Mouse (Mus musculus) midbrain, embryonic 12.5 days (tissue): ENCODE measurements around the gene Xpr1. TPM values are rescaled to one million over a fixed set of nuclear protein-coding genes. Genes with fewer than 3 reads are reported as not detected.
A peak's percentile ranks its signal among the peaks of the same experiment; 100 is the strongest.
"Not testable (repeated sequence)": the region's sequence is repeated elsewhere in the genome, so short reads cannot be mapped to it uniquely, and the experiment has no call there.

Experiments used
- ATAC-seq: fragments of 200-750 bp; cut with Nextera tagmentation; 2 replicates; pipeline ENCODE4 v1.8.0; 2017; ENCODE audit warnings: low read depth, moderate TSS enrichment, moderate library complexity; ENCODE audit not compliant: low FRiP score
- H3K27ac ChIP-seq: fragments of 300-500 bp; sonication (generic); replicated peaks from 2 replicates; pipeline ENCODE4 v1.5.1; 2016; ENCODE audit warnings: mild to moderate bottlenecking
- H3K27me3 ChIP-seq: fragments of 300-500 bp; sonication (generic); 2 replicates; pipeline ENCODE4 v1.6.1; 2016; ENCODE audit warnings: mild to moderate bottlenecking
- H3K36me3 ChIP-seq: fragments of 300-500 bp; sonication (generic); 2 replicates; pipeline ENCODE4 v1.6.1; 2016
- H3K4me1 ChIP-seq: fragments of 300-500 bp; sonication (generic); 2 replicates; pipeline ENCODE4 v1.6.1; 2016
- H3K4me2 ChIP-seq: fragments of 300-500 bp; sonication (generic); replicated peaks from 2 replicates; pipeline ENCODE4 v1.6.1; 2016; ENCODE audit warnings: mild to moderate bottlenecking, moderate library complexity
- H3K4me3 ChIP-seq: fragments of 300-500 bp; sonication (generic); 2 replicates; pipeline ENCODE4 v1.5.1; 2016; ENCODE audit warnings: mild to moderate bottlenecking
- H3K9ac ChIP-seq: fragments of 300-500 bp; sonication (generic); replicated peaks from 2 replicates; pipeline ENCODE4 v1.6.1; 2016; ENCODE audit warnings: mild to moderate bottlenecking, moderate library complexity
- H3K9me3 ChIP-seq: fragments of 300-500 bp; sonication (generic); 2 replicates; pipeline ENCODE4 v1.6.1; 2016; ENCODE audit warnings: mild to moderate bottlenecking
- WGBS: fragments of 180-500 bp; shearing (Covaris S2); methylation state at CpG from one replicate; pipeline ENCODE4 v1.1.7; 2016; 5-methylcytosine and 5-hydroxymethylcytosine counted together
- polyA plus RNA-seq: library from polyadenylated mRNA; unstranded; fragments of >200 nt; fragmentation: Nextera tagmentation; extraction: Ambion mirVana; gene quantifications from 2 replicates; pipeline ENCODE4 v1.2.1, GENCODE M21; 2016

Xpr1 gene
- polyA plus RNA-seq, 1 experiment from 2014 or later, result 34.1 TPM

DNA sequence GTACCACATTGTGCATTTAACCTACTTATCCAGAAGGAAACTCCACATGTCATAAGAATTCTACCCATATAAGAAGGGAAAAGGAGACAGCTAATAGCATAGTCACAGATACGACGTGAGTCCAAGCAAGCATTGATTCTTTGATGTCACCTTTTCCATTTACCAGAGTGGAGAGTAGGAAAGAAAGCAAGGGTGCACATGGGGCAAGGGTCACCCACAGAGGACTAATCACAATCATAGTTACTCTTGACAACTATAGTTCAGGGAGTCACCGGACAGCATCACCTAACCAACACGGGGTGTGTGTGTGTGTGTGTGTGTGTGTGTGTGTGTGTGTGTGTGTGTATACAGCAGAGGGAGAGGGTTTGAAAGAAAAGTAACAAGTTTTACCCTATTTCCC is 141.4 kb downstream of the Xpr1 start:
- H3K4me1 ChIP-seq, result no peaks in the 10 kb centered on the region
- WGBS, result 81% methylated on average over 4 of the region's 4 CpGs
- H3K27ac ChIP-seq, result no peak overlapping the region
- no peaks in the 10 kb centered on the region for H3K27me3 ChIP-seq
- no peaks in the 10 kb centered on the region for H3K36me3 ChIP-seq
- no peak overlapping the region for H3K4me3 ChIP-seq
- ATAC-seq, result no peak
- H3K9ac ChIP-seq, result no peak overlapping the region
- no peak overlapping the region for H3K4me2 ChIP-seq
- H3K9me3 ChIP-seq, result no peaks in the 10 kb centered on the region

- Histone ChIP-seq H3K36me3 (no peaks in the 10 kb centered on the region), H3K9me3 (no peaks in the 10 kb centered on the region), H3K27me3 (no peaks in the 10 kb centered on the region), H3K4me2 (no peak overlapping the region), H3K4me3 (no peak overlapping the region), H3K27ac (no peak overlapping the region), H3K9ac (no peak overlapping the region), H3K4me1 (no peaks in the 10 kb centered on the region)
- WGBS, result 89% methylated on average over 3 of the region's 3 CpGs
- ATAC-seq, result no peak
These were observed 142.2 kb downstream of the Xpr1 start for GRCm38 (mm10) chr1:155274976-155275375.

DNA sequence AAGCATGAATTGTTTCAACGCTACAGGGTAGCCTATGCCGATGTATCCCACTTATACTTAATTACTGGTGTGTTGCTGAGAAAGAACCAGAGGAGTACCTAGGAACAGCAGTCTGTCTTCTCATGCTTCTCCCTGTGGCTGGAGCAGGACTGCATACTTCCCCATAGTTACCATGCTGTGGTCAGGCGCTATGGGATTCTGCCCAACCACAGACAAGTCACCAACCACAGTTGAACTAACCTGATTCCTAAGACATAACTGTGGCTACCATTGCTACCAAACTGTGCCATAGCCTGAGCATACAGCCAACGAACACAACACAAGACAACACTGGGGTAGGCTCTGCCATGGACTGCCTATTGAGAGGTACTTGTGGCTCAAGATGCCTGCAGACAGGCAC is 144.3 kb downstream of the Xpr1 start:
- Histone ChIP-seq H3K4me1 (no peaks in the 10 kb centered on the region), H3K27me3 (no peaks in the 10 kb centered on the region), H3K9ac (no peak overlapping the region), H3K9me3 (no peaks in the 10 kb centered on the region), H3K4me3 (no peak overlapping the region), H3K27ac (no peak overlapping the region), H3K36me3 (no peaks in the 10 kb centered on the region), H3K4me2 (no peak overlapping the region)
- ATAC-seq, result no peak
- WGBS, result 95% methylated on average over 4 of the region's 4 CpGs

DNA sequence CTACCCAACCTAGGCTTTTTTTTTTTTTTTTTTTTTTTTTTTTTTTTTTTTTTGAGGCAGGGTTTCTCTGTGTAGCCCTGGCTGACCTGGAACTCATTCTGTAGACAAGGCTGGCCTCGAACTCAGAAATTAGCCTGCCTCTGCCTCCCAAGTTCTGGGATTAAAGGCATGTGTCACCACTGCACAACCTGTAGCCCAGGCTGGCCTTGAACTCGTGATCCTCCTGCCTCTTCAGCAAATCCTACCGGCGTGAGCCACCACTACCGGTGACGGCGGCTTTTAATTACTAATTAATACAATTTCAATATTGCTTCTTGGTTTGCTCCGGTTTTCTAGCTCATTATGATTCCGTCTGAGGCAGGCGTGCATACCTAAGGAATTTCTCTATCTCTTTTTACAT is 154.7 kb downstream of the Xpr1 start:
- H3K36me3 ChIP-seq, H3K4me2 ChIP-seq, H3K4me1 ChIP-seq, H3K9ac ChIP-seq, H3K9me3 ChIP-seq, H3K4me3 ChIP-seq, ATAC-seq, H3K27me3 ChIP-seq, H3K27ac ChIP-seq: not testable (repeated sequence)
- 92% methylated on average over 10 of the region's 10 CpGs for WGBS

- Histone ChIP-seq H3K27me3 (no peaks in the 10 kb centered on the region), H3K9ac (no peak overlapping the region), H3K36me3 (no peaks in the 10 kb centered on the region), H3K4me3 (no peak overlapping the region), H3K4me1 (peaks cover 4% of the 10 kb centered on the region; the same call in 1 of the 2 replicates), H3K4me2 (no peak overlapping the region), H3K27ac (no peak overlapping the region), H3K9me3 (no peaks in the 10 kb centered on the region)
- 84% methylated on average over 8 of the region's 8 CpGs for WGBS
- no peak for ATAC-seq
These were observed 162.9 kb downstream of the Xpr1 start for GRCm38 (mm10) chr1:155254309-155254708.

GRCm38 (mm10) chr1:155253126-155253525 is 164.1 kb downstream of the Xpr1 start:
- H3K27ac ChIP-seq, result 0 out of 2 replicates have a peak overlapping the region, but pooled peaks have one; percentile 6
- no peak overlapping the region for H3K4me3 ChIP-seq
- no peaks in the 10 kb centered on the region for H3K9me3 ChIP-seq
- H3K36me3 ChIP-seq, result no peaks in the 10 kb centered on the region
- H3K4me2 ChIP-seq, result no peak overlapping the region
- H3K9ac ChIP-seq, result no peak overlapping the region
- no peak for ATAC-seq
- H3K4me1 ChIP-seq, result peaks cover 4% of the 10 kb centered on the region; the same call in 1 of the 2 replicates
- H3K27me3 ChIP-seq, result no peaks in the 10 kb centered on the region
- 76% methylated on average over 12 of the region's 12 CpGs for WGBS

DNA sequence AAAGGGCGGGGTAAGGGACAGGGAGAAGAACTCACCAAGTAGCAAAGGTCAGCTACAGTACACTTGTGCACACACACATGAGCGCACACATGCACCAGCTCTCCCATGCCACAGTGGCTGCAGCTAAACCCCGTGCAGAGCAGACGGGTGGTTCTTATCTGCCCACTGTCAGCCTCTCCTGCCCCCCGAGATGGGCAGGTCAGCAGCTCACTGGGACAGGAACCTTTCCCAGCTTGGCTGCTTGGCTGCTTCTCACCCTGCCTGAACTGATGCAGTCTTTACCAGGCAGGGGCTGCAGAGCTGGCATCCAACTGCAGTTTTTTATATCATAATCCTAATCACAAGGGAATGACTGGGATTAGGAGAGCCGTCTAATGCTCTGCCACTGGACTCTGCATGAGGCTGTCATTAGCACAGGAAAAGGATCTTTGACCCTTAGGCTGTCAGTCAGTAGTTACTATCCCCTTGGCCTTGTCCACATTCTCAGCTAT is 164.5 kb downstream of the Xpr1 start:
- 47% methylated on average over 6 of the region's 6 CpGs for WGBS
- no peak overlapping the region for H3K4me3 ChIP-seq

DNA sequence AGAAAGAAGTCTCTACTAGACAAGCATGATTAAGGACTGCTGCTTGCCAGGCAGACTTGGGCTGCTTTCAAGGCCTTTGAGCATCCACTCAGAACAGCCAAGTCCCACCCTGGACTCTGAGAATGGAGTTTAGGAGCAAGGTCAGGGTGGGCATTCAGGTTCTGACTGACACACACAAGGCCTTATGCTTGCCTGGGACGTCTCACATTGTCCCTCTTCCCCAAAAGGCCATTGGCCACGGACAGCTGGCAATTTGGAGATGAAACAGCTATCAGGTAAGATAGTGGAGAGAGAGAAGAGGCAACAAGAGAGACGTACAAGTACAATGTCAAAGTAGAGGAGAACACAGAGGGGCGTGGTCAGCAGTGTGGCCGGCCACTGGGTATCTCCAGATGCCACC is 165.6 kb downstream of the Xpr1 start:
- Histone ChIP-seq H3K27me3 (no peaks in the 10 kb centered on the region), H3K4me3 (no peak overlapping the region), H3K4me2 (no peak overlapping the region), H3K27ac (no peak overlapping the region), H3K36me3 (no peaks in the 10 kb centered on the region), H3K4me1 (peaks cover 4% of the 10 kb centered on the region; the same call in 1 of the 2 replicates), H3K9ac (no peak overlapping the region), H3K9me3 (no peaks in the 10 kb centered on the region)
- 79% methylated on average over 5 of the region's 5 CpGs for WGBS
- no peak for ATAC-seq

More for the DNA sequence above, 164.5 kb downstream of the Xpr1 start:
- Histone ChIP-seq H3K4me1 (peaks cover 4% of the 10 kb centered on the region; the same call in 1 of the 2 replicates), H3K36me3 (no peaks in the 10 kb centered on the region), H3K4me2 (no peak overlapping the region), H3K27ac (no peak overlapping the region), H3K9me3 (no peaks in the 10 kb centered on the region), H3K27me3 (no peaks in the 10 kb centered on the region), H3K9ac (no peak overlapping the region)
- ATAC-seq, result no peak

GRCm38 (mm10) chr1:155250531-155251135 is 166.6 kb downstream of the Xpr1 start:
- no peaks in the 10 kb centered on the region for H3K9me3 ChIP-seq
- no peak overlapping the region for H3K27ac ChIP-seq
- peaks cover 6% of the 10 kb centered on the region for H3K27me3 ChIP-seq
- no peak overlapping the region for H3K9ac ChIP-seq
- 41% methylated on average over 4 of the region's 4 CpGs for WGBS
- no peak overlapping the region for H3K4me2 ChIP-seq
- H3K4me1 ChIP-seq, result peaks cover 4% of the 10 kb centered on the region; the same call in 1 of the 2 replicates
- no peak for ATAC-seq
- H3K4me3 ChIP-seq, result no peak overlapping the region
- H3K36me3 ChIP-seq, result no peaks in the 10 kb centered on the region

DNA sequence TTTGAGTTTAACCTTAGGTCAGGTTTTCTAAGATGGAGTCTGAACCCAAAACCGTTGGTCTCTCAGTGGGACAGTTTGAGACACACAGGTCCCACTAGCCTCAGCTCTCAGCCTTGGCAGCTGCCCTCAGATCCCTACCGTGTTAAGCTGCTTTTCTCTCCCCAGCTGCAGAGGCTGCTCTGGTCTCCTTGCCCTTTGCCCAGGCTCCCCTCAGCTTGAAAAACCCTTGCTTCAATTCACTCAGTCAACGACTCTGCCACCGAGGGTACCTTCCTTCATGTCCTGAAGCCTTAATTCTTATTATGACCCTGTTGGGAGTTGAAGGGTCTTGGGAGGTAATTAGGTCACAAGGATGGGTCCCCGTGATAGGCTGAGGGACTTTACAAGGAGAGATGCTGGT is 167.3 kb downstream of the Xpr1 start:
- H3K4me2 ChIP-seq, result no peak overlapping the region
- no peaks in the 10 kb centered on the region for H3K36me3 ChIP-seq
- no peak overlapping the region for H3K9ac ChIP-seq
- H3K27me3 ChIP-seq, result peaks cover 14% of the 10 kb centered on the region
- no peak overlapping the region for H3K27ac ChIP-seq
- no peaks in the 10 kb centered on the region for H3K9me3 ChIP-seq
- no peak for ATAC-seq
- H3K4me3 ChIP-seq, result no peak overlapping the region
- H3K4me1 ChIP-seq, result peaks cover 4% of the 10 kb centered on the region; the same call in 1 of the 2 replicates
- 34% methylated on average over 5 of the region's 5 CpGs for WGBS

DNA sequence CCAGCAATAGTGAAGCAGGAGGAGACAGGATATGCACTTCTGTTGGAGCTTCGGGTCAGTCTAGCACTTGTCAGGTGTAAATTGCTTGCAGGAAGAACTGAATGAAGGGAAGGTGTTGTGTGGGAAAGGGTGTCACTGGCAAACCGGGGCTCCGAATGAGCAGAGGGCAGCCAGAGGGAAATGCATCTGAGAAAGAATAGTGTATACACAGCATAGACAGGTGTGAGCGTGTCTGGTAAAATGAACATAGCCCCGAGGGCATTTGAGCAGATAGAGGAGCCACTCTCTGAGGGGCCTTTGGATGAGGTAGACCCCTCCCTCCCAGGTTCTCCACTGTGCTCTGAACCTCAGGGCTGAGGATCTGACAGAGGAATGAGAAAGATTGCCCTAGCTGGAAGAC is 169.2 kb downstream of the Xpr1 start:
- ATAC-seq, result no peak
- WGBS, result 80% methylated on average over 5 of the region's 5 CpGs
- no peak overlapping the region for H3K9ac ChIP-seq

DNA sequence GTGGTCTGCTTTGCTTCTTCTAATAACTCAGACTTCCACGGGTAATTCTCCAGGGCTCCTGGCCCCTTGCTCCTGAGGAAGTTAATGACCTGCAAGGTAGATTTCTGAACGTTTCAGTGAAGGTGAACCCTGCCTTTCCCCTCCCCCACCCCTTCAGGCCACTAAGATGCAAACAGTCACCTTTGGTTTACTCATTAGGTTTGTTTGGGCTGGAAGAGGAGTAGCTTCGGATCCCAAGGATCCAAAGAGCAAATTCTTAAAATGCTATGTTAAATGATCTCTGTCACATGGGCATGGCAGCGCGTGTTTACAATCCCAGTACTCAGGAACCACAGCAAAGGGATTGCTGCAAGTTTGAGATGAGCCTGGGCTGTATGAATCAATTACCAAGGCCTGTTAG is 169.8 kb downstream of the Xpr1 start:
- Histone ChIP-seq H3K27me3 (peaks cover 28% of the 10 kb centered on the region), H3K27ac (no peak overlapping the region), H3K4me2 (no peak overlapping the region), H3K9ac (no peak overlapping the region), H3K36me3 (no peaks in the 10 kb centered on the region), H3K9me3 (no peaks in the 10 kb centered on the region), H3K4me3 (no peak overlapping the region), H3K4me1 (peaks cover 16% of the 10 kb centered on the region)
- 60% methylated on average over 5 of the region's 5 CpGs for WGBS
- ATAC-seq, result no peak

More for the DNA sequence above, 169.2 kb downstream of the Xpr1 start:
- Histone ChIP-seq H3K4me3 (no peak overlapping the region), H3K9me3 (no peaks in the 10 kb centered on the region), H3K27ac (no peak overlapping the region), H3K36me3 (no peaks in the 10 kb centered on the region), H3K27me3 (peaks cover 26% of the 10 kb centered on the region), H3K4me1 (peaks cover 16% of the 10 kb centered on the region), H3K4me2 (no peak overlapping the region)

- WGBS, result 62% methylated on average over 7 of the region's 7 CpGs
- Histone ChIP-seq H3K9ac (no peak overlapping the region), H3K36me3 (no peaks in the 10 kb centered on the region), H3K4me1 (peaks cover 14% of the 10 kb centered on the region), H3K4me3 (no peak overlapping the region), H3K4me2 (no peak overlapping the region), H3K27ac (no peak overlapping the region), H3K27me3 (peaks cover 30% of the 10 kb centered on the region), H3K9me3 (no peaks in the 10 kb centered on the region)
- no peak for ATAC-seq
These were observed 171.7 kb downstream of the Xpr1 start for GRCm38 (mm10) chr1:155245516-155245915.
